Mouse (Mus musculus) fat pad, adult 2 months (tissue): ENCODE measurements around the gene Pigs.

Source experiments
- DNase-seq: peaks from one replicate; pipeline ENCODE4 v3.0.0-alpha.2; 2011; ENCODE audit warnings: low read depth, low spot score; ENCODE audit errors: extremely low read depth

Pigs gene

DNA sequence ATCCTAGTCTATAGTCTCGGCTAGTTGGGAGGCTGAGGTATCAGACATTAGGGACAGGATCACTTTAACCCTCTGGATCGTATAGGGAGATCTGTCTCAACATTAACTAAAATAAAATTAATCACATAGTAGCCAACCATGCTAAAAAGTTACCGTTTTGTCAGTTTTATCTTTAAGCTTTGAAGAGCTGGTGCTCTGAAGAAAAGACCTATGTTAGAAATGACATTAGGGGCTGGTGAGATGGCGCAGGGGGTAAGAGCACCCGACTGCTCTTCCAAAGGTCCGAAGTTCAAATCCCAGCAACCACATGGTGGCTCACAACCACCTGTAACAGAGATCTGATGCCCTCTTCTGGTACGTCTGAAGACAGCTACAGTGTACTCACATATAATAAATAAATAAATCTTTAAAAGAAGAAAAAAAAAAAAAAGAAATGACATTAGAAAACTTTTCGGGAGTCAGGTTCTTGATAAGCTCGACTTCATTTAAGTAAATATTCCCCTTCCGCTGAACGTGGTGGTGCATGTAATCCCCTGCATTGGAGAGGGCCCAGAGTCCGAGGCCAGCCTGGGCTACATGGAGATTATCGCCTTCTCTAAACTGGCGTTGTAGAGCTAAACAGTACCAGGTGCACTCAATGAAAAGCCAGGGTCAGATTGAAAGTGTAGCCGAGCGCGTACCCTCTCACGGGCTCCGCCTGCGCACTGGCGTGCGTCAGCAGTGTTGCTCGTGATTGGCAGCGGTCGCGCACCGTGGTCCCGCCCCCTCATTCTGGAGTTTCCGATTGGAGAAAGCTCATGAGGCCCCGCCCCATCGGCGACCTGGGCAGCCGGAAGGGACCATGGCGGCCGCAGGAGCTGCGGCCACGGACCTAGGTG, at the start of gene Pigs:
Pigs (plus strand) TSS at position 782 of the 878 bp plus-strand sequence.
- DNase-seq = no peak

DNA sequence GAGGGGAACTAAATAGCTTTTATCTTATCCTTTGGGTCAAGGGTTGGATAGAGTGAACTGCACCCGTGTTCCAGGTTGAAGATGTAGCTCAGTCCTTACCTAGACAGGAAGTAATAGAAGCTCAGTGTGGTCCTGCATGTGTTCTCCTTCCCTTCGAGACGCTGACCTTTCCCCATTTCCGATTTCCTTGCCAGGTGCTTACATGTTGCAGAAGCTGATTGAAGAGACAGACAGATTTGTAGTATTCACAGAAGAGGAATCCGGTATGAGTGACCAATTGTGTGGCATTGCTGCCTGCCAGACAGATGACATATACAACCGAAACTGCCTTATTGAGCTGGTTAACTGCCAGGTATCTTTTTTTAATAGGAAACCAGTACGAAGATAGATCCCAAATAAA, 49.4 kb upstream of the Pigs start:
- DNase-seq = no peak

DNA sequence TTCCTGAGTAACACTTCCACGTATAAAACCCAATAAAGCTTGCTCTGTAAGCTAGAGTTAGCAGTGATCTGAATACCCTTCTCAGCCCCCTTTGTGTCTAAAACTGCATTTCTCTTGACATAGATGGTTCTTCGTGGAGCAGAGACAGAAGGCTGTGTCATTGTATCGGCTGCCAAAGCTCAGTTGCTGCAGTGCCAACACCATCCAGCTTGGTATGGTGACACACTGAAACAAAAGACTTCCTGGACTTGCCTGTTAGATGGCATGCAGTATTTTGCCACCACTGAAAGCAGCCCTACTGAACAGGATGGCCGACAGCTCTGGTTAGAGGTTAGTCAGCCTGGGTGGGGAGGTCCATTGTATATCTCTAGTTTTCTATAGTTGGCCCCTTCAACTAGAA, 48.6 kb upstream of the Pigs start:
- no peak for DNase-seq

DNA sequence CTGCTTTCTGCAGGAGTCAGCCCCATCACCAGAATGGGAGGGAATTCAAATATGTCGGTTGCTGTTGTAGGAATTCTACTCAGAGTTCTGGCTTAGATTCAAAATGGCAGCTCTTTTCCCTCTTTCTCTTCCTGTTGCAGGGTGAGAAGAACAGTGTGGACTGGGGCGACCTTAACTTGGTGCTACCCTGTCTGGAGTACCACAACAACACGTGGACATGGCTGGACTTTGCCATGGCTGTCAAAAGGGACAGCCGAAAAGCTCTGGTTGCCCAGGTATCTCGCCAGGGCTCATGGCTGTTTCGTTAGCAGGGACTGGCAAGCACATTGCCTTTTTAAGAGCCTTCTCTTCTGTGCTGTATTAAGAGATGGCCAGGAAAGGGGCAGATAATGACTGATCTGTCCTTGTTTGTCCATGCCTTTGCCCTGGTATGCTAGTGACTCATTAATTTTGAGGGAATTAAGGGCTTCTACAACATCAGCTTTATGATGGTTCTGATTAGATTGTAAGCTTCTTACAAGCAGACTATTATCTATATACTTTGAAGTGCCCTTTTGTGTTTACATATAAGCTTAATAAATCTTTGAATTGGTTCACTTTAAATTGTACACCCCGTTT, 39.0 kb upstream of the Pigs start:
- DNase-seq = no peak

DNA sequence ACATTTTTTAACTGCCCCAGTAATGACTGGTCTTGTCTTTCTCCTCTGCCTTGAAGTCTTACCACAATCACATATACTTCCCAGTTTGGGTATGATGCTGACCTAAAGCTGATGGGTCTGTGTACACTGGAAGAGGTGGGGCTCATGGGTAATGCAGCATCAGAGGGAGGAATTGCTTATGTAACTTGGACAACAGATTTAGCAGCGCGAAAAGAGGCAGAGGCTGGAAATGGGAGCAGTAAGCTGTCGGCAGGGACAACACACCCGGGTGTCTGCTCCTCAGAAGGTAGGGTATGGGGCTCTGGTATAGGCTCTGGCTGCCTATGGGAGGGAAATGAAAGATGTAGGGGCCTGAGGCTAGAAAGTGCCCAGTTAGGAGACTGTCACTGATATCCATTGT, 37.6 kb upstream of the Pigs start, which contains the start of gene BC030499:
BC030499 (plus strand) TSS at position 188 of the 400 bp plus-strand sequence.
- no peak for DNase-seq

DNA sequence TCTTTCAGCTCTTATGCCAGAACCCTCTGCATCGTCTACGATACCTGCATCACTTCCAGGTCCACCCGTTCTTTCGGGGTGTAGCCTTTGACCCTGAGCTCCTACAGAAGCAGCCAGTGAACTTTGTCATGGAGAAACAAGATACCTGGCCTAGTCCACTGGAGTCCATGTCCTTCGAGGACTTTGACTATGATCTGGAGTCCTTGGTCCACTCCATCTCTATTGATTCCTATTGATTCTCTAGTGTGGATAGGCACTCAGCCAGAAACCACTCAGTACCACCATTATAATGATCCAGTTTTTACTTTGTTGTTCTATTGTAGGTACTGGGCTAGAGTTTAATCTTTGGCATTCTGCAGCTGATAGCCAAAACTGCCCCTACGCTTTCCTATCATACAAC, 33.6 kb upstream of the Pigs start:
- no peak for DNase-seq

DNA sequence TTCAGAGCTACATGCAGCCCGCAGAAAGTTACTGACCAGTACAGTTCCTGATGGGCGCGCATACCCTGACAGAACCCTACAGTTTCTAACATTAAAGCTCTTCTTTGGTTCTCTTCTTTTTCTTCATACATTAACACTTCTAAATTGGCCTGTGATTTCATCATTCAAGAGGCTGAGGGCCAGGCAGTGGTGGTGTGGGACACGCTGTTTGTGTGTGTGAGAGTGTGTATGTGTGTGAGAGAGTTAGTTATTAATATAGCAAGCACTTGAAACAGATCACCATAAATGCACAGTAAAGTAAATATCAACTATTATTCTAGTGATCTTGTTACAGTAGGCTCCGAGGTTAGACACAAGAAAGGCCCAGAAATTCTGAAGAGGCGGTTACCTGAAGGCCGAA, 27.3 kb upstream of the Pigs start:
- DNase-seq = no peak

DNA sequence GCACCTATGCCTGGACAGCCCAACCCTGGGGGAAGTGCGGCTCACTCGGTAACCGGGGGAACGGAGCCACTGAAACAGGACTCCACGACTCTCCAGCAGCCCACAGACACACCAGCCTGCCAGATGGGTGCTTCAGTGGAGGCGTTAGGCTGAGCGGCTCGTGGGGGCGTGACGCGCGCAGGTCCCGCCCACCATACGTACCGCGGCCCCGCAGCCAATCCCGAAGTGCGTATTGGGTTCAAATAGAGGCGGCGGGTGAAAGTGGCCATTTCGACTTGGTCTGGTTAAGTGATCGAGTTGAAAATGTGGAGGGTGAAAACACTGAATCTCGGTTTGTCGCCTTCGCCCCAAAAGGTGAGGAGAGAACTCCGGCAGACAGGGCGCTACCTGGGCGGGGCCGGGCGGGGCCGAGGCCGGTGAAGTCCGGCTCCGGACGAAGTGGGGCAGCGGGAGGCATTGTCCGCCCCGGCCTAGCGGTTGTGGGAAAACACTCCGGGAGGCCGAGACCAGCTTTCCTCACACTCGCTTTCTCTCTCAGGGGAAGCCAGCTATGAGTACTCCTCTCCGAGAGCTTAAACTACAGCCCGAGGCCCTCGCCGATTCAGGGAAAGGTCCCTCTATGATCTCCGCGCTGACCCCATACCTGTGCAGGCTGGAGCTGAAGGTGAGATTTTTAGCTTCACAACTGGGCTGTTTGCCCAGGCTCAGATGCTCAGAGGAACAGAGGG, 26.7 kb upstream of the Pigs start, which contains the start of gene Spag5:
Spag5 (plus strand) TSS at position 173 of the 728 bp plus-strand sequence.
- DNase-seq = peak; percentile 21

DNA sequence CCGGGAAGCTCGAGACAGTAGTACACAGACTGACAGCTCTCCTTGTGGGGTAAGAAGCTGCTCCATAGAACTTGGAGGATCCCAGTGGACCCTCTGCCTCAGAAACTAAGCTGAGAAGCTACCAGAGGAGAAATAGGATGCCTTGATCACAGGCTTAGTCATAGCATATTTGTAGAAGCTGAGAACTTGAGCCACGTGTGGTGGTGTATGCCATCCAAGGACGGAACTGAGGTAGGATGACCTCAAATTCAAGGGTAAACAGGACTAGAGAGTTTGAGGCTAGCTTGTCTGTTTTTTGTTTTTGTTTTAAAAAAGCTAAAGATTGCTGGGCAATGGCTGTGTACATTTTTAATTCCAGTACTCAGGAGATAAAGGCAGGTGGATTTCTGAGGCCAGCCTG, 22.9 kb upstream of the Pigs start:
- no peak for DNase-seq

DNA sequence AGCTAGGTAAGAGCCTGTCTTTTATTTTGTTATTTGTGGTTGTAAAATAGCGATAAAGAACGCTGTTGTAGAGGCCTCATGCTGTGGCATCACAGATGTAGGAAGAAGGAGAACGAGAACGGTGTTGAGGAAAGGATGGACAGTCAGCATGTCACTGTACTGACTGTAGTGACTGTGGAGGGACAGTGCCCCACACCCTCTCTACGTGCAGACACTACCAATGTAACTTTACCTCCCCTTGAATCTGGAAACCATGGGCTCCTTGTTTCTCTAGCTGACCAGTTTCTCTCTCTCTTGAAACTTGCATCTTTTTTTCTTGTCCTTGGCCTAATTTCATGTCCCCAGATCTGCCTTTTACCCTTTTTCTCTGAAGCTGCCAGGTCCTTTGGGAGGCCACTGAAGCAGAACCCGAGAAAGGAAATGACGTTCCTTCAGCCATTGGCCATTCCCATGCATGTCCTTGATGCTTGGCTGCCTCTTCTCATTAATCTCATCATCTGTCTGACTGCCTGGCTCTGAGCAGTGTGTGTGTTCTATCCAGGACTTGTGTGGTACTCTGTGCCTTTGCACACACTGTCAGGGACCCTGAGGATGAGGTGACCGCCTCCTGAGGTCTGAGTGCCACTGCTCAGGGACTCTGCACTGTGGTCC, 17.2 kb upstream of the Pigs start:
- no peak for DNase-seq

DNA sequence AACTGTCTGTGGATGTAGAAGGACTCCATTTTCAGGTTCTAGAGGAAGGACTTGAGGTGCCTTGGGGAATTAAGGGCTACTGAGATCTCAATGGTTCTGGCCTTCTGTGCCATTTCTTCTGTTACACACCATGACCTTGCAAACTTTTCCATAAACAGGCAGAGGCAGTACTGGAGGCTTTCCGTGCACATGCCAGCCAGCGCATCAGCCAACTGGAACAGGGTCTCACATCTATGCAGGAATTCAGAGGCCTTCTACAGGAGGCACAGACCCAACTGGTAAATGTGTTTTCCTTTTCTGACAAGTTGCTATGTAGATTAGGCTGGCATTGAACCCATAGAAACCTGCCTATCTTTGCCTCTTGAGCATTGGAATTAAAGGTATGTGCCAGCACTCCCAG, 14.6 kb upstream of the Pigs start:
- no peak for DNase-seq

DNA sequence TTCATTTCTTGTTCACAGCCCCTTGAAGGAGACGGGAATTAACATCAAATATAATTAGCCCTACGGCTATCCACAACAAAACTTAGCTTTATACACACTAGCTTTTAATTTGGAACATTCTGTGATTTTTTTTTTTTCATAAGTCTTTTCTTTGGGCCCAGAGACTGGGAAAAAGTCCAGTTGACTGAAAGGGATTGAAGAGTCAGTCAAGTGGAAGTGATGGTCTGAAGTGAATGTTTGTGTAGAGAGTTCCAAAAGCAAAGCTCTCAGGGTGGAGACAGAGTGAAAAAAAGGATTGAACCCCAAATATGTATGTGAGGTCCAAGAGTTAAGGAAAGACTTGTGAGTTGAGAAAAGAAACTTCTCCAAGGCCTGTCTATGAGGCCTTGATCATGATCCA, 9.8 kb upstream of the Pigs start:
- DNase-seq = no peak

DNA sequence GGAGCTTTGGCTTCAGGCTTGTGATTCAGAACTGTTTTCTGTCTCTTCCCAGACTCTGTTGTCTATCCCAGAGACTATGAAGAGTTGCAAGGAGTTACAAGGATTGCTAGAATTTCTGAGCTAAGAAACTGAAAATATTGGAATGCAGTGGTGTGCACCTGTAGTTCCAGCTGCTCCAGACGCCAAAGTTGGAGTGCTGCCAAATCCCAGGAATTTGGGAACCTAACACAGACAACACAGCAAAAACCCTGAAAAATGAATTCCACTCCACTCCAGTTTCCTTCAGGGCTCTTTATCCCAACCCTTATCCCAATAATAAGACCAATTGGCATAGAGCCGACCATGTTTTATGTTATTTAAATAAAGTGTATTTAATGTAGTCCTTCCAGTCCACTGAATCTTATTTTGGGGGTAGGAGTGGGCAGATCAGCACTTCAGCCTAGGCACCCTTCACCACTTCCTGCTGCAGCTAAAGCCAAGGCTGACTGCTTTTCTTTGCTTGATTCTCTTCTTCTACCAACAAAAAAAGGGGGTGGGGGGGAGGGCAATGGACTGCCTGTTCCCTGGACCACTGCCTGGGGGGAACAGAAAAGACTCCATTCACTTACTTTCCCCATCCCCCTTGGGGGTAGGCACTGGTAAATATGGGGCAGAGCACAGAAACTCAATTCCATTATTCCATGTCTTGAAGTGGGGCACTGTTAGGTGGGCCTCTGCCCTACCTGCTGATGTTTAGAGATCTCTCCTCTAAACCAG, 6.0 kb upstream of the Pigs start:
- DNase-seq = no peak

DNA sequence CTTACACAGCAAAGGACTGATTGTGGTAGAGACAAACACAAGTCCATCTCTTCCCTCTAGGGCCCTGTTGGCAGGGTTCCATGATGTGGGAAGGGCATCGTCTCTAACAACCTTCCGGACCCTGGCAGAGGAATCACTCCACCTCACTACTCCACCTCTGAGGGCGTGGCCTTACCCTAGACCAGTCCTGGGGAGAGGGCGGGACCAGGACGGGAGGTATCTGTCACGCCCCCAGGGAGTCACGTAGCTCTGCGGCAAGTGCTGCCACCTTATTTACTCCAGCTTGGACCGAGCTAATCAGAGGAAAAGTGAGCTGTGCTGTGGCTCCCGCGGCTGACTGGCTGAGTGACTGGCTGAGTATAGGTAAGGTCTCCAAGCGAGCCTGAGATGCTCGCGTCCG, 5.4 kb upstream of the Pigs start, which contains the start of gene Aldoc:
Aldoc (plus strand) TSS at position 109 of the 400 bp plus-strand sequence.
- peak; percentile 70 for DNase-seq

DNA sequence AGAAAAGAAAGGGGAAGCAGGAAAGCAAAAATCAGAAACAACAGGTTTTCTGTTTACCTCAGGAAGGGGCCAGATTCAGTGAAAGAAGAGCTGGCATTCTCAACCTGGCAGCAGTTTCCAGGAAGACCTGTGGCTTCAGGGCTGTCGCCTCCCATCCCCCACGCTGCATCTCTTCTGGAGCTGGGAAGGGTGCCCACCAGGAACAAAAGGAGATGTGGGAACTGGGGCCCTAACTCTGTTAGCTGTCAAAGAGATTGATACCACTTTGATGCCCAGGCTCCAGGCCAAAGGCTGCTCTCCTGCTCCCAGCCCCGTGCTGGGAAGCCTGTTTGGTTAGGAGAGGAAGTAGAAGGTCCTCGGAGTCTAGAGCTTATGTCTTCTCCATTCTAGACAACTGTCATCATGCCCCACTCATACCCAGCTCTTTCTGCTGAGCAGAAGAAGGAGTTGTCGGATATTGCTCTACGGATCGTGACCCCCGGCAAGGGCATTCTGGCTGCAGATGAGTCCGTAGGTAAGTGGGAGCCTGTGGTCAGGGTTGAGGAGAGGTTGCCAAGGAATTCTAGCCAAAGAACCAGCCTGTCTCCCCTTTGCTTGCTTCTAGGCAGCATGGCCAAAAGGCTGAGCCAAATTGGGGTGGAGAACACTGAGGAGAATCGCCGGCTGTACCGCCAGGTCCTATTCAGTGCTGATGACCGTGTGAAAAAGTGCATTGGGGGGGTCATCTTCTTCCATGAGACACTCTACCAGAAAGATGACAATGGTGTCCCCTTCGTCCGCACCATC, 4.0 kb upstream of the Pigs start:
- DNase-seq = no peak

DNA sequence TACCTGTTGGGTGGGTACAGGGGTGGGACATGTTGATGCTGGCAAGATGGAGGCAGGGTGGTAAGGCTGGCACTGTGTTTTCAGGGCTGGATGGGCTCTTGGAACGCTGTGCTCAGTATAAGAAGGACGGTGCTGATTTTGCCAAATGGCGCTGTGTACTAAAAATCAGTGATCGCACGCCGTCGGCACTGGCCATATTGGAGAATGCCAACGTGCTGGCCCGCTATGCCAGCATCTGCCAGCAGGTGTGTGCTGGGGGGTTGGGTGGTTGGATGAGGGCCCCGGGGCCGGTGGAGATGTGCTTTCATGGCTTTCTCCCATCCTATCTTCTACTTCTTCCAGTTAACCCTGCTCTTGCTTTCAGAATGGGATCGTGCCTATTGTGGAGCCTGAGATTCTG, 3.2 kb upstream of the Pigs start:
- DNase-seq = no peak

DNA sequence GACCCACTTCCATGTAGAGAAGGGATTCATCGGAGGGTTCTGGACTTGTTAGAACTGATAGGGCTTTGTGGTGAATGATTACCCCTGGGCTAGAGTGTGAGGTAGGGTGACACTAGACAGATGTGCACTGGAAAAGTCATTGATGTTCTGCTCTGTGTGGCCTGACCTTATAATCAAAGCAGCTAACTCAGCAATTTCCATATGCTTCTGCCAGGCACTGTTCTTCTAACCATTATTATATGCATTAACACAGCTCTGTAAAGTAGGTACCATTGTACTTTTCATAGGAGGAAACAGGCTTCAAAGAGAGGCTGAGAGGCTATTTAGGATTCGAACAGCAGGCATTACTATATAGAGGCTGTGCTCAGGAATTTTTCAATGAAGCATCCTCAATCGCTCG, 1.0 kb upstream of the Pigs start:
- no peak for DNase-seq

DNA sequence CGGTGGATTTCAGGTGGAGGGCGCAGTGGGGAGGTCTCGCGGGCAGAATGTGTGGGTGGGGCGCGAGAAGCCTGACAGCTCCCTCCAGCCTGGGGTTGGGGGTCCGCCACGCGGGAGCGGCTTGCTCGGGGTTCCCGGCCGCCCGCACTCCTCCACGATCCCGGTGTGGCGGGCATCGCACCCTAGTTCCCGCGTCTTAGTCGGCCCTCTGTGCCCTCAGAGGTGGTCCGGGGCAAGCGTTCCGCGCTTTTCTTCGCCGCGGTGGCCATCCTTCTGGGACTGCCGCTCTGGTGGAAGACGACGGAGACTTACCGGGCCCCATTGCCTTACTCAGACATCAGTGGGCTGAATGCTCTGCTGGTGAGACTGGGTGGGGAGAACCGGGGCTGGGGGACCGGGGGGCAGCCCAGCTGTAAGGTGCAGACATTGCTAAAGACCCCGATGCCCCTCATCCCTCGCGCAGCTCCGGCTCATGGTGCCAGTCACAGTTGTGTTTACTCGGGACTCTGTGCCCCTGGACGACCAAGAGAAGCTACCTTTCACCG, 369 bp downstream of the Pigs start:
- no peak for DNase-seq

DNA sequence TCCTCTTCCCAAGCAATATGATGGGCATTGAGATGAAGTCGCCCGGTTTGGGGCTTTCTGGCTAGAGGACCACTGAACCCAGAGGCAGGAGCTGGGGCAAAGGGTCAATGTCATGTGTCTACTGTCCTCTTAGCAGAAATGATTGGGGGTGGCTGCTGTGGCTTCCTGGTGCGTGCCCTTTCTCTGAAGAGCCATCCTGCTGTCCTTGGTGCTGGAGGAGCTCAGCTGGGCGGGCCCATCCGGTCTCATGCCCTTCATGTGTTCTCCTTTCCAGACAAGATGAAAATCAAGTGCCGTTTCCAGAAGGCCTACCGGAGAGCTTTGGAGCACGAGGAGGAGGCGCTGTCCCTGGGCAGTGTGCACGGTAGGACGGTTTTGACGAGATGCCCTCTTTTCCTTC, 4.5 kb downstream of the Pigs start:
- no peak for DNase-seq
